Mouse (Mus musculus) kidney, adult 2 months (tissue): ENCODE data around the gene Maip1. TPM values are rescaled to one million over a fixed set of nuclear protein-coding genes. Genes with fewer than 3 reads are reported as not detected.

Experiments used
- DNase-seq: peaks from one replicate; pipeline ENCODE4 v3.0.0; 2021
- H3K27ac ChIP-seq: fragments of 200-500 bp; 2 replicates; pipeline ENCODE4 v1.5.1; 2012; ENCODE audit warnings: low read depth, low read length, control low read depth, inconsistent platforms; ENCODE audit not compliant: insufficient read depth
- H3K27me3 ChIP-seq: fragments of 200-500 bp; replicated peaks from 2 replicates; pipeline ENCODE4 v1.6.1; 2012; ENCODE audit warnings: mild to moderate bottlenecking, moderate library complexity, low read length, inconsistent platforms; ENCODE audit not compliant: control insufficient read depth, insufficient read depth
- H3K36me3 ChIP-seq: fragments of 200-500 bp; 2 replicates; pipeline ENCODE4 v1.6.1; 2012; ENCODE audit warnings: mild to moderate bottlenecking, moderate library complexity, low read length, inconsistent platforms; ENCODE audit not compliant: control insufficient read depth, insufficient read depth
- H3K4me1 ChIP-seq: fragments of 200-500 bp; 2 replicates; pipeline ENCODE4 v1.6.1; 2011; ENCODE audit warnings: low read length; ENCODE audit not compliant: control insufficient read depth, insufficient read depth
- H3K4me3 ChIP-seq: fragments of 200-500 bp; 2 replicates; pipeline ENCODE4 v1.5.1; 2011; ENCODE audit warnings: mild to moderate bottlenecking, low read depth, low read length, control low read depth; ENCODE audit not compliant: insufficient read depth
- CTCF ChIP-seq: fragments of 200-500 bp; conservative IDR thresholded peaks from 2 replicates; pipeline ENCODE4 v1.5.1; 2011; ENCODE audit warnings: low read depth, mild to moderate bottlenecking, control low read depth, low read length, moderate library complexity, mixed read lengths; ENCODE audit not compliant: insufficient read depth, insufficient read length
- POLR2A ChIP-seq: fragments of 200-500 bp; IDR thresholded peaks from one replicate; pipeline ENCODE4 v1.6.1; 2011; ENCODE audit warnings: low read depth, low read length, control low read depth
- WGBS: fragments of 180-500 bp; shearing (Covaris S2); methylation state at CpG from one replicate; pipeline ENCODE4 v1.1.7; 2018; 5-methylcytosine and 5-hydroxymethylcytosine counted together
- polyA plus RNA-seq: library from polyadenylated mRNA; depleted of rRNA; stranded (reverse); fragments of >200 nt; gene quantifications from 2 replicates; pipeline ENCODE4 v1.2.3, GENCODE M21; 2012; rRNA removed

Maip1 gene
- polyA plus RNA-seq: 6.0 and 7.3 TPM in 2 replicates

DNA sequence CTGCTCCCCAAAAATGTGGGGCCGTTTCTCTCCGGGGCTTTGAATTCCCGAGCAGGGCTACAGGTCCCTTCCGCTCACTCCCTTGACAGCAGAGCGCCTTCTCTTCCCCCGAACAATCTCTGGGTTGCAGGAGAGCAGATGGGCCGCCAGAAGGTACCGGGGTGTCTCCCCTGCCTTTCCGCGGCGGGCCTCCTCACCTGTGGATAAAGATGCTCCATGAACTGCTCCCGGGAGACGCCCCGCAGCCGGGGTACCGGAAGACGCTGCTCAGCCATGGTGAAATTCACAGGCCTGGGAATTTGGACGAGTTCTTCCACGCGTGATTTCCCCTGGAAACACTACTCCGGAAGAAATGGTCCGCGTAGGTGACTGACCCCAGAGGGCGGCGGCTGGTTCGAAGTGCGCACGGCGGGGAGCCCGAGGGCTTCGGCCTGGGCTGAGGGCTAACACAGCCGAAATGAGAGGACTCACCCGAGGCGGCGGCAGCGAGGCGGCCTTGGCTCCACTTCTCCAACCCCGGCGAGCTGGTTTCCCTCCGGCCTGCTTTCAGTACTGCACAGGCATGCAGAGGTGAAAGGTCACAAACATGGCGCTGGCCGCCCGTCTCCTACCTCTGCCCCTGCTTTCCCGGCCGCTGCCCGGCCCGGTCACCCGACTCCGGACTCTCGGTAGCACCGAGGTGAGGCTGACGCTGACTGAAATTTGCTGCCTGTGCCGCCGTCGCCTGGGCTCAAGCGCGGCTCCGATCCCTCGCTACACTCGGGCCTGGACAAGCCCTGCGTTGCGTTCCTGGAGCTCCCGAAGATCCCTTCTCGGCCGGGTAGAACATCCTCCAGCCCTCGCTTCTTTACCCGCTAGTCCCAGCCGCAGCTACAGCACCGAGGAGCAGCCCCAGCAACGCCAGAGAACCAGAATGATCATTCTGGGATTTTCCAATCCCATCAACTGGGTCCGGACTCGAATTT lies at the start of gene Maip1, which contains the start of gene Tyw5:
TSS of gene Maip1 (plus strand) at position 142 of the 965 bp plus-strand sequence.
TSS of gene Tyw5 (minus strand) at position 915 of the 965 bp plus-strand sequence.
- no peaks in the 10 kb centered on the region for H3K36me3 ChIP-seq
- H3K27ac ChIP-seq: peak within 1 kb of the TSS; percentile 94
- peaks cover 6% of the 10 kb centered on the region; the same call in 1 of the 2 replicates for H3K4me1 ChIP-seq
- WGBS: under 1% methylated on average over 72 of the region's 72 CpGs
- peak; percentile 40 for TF ChIP-seq POLR2A
- TF ChIP-seq CTCF: no peak
- DNase-seq: peak; percentile 89
- peak within 1 kb of the TSS; percentile 85 for H3K4me3 ChIP-seq
- no peaks in the 10 kb centered on the region for H3K27me3 ChIP-seq

DNA sequence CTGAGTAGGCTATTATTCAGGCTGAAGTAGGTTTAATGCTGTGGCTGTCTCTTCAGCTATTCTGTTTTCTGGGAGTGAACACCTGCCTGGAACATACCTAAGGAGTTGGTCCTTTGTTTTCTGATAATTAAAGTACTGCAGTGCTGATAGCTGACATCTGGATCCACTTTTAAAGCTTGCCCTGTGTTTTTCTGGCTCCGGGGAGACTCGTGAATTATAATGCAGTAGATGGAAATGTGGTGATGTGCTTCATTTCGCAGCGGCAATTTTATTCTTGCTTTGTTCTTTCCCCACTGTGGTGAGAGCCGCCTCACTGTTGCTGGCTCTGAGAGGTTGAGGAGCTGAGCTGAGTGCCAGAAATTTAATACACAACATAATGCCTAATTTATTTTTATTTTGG lies 47.6 kb upstream of the Maip1 start:
- H3K4me3 ChIP-seq: no peak overlapping the region
- H3K36me3 ChIP-seq: no peaks in the 10 kb centered on the region
- H3K27ac ChIP-seq: no peak overlapping the region
- WGBS: 89% methylated on average over 5 of the region's 5 CpGs
- H3K4me1 ChIP-seq: no peaks in the 10 kb centered on the region
- no peak for TF ChIP-seq POLR2A
- TF ChIP-seq CTCF: no peak
- DNase-seq: no peak
- no peaks in the 10 kb centered on the region for H3K27me3 ChIP-seq

DNA sequence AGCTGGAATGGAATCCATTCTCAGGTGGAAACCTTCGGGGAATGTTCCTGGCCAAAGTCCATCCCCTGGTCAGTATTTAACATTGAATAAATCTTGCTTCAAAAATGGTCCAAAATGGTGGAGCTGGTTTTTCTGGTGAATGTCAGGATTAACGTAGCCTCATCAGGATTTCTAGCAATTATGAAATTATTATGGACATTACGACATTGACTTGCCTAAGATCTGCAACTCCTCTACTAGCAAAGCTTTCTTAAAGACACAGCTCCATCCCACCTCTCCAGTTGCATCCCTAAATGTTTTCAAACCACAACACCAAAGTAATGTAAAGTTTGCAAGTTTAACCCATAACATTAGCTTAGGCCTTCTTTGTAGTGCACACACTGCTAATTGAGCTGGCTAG lies 38.7 kb upstream of the Maip1 start:
- Histone ChIP-seq H3K27me3 (no peaks in the 10 kb centered on the region), H3K36me3 (no peaks in the 10 kb centered on the region), H3K27ac (no peak overlapping the region), H3K4me3 (no peak overlapping the region), H3K4me1 (no peaks in the 10 kb centered on the region)
- no peak for TF ChIP-seq CTCF
- no peak for TF ChIP-seq POLR2A
- 85% methylated on average over 3 of the region's 3 CpGs for WGBS
- DNase-seq: no peak

DNA sequence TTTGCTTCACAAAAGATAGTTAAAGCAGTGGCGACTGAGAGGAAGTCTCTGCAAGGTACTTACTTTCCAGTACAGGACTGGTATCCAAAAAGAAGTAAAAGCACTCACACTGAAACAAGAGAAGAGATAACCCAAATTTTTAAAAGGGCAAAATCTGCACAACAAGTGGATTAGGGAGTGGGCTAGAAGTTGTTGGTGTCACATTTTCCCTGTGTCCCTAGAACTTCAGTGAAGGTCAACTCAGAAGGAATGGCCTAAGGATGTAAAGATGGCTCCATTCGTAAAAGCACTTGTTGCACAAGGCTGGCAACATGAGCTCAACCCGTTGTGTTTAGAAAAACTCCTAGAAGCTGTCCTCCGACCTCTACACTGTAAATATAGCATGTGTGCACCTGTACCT lies 37.0 kb upstream of the Maip1 start:
- 81% methylated on average over 4 of the region's 4 CpGs for WGBS
- no peak for DNase-seq
- TF ChIP-seq CTCF (no peak), POLR2A (no peak)
- Histone ChIP-seq H3K27ac (no peak overlapping the region), H3K4me3 (no peak overlapping the region), H3K27me3 (no peaks in the 10 kb centered on the region), H3K36me3 (no peaks in the 10 kb centered on the region), H3K4me1 (no peaks in the 10 kb centered on the region)

DNA sequence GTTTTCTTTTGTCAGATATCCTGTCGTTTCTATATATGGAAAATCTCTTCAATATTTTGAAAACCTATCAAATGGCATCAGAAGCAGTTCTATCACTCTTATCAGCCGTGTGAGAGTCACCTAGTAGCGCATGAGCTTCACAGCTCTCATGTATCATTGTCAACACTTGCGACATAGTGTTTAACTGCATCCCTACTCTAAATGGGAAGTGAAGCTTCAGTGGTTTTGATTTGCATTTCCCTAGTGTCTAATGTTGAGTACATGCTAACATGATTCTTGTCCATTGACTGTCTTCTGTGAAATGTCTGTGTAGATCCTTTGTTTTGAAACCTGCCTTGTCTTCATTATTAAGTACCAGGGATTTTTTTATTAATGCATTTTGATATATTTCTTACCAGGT lies 35.7 kb upstream of the Maip1 start:
- WGBS: 77% methylated on average over 4 of the region's 4 CpGs
- TF ChIP-seq POLR2A: no peak
- no peaks in the 10 kb centered on the region for H3K4me1 ChIP-seq

DNA sequence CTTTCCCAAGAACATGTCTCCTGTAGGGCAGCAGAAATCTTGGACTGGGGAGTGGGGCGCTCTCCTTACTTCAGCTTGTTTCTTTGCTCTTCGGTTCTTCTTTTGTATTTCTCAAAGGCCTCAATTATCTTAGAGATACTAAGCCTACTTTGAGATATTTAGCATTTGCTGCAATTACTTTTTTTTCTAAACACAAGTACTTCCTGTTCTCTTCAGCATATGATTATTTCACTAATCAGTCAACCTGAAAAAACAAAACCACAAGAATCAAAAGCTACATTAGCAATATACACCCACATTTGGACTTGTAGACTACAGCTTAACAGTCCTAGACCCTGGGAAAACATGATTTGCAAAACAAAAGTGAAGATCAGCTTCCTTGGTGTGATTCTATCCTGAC lies 30.9 kb upstream of the Maip1 start:
- WGBS: 97% methylated on average over 2 of the region's 2 CpGs

More for the DNA sequence above, 35.7 kb upstream of the Maip1 start:
- H3K27me3 ChIP-seq: no peaks in the 10 kb centered on the region
- no peak for DNase-seq
- H3K4me3 ChIP-seq: no peak overlapping the region
- H3K36me3 ChIP-seq: no peaks in the 10 kb centered on the region
- H3K27ac ChIP-seq: no peak overlapping the region

DNA sequence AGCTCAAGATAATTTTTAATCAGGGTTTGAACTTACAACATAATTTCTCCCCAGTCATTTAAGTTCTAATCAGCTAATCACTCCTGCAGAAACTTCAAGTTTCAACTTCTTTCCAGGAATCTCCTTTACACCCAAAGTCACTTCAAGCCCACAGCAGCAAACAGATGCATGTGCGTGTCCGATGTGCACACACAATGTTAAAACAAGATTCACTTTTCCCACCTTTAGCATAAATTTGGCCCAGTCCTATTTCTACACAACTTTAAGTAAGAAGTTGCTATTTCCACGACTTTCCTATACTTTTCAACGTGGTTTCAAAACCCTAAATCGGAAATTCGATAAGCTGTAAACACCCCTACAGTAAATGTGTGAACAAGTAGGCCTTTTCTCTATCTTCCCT lies 29.3 kb upstream of the Maip1 start:
- TF ChIP-seq CTCF (no peak), POLR2A (no peak)
- Histone ChIP-seq H3K36me3 (no peaks in the 10 kb centered on the region), H3K4me1 (peaks cover 7% of the 10 kb centered on the region; the same call in 1 of the 2 replicates), H3K4me3 (no peak overlapping the region), H3K27me3 (no peaks in the 10 kb centered on the region), H3K27ac (no peak overlapping the region)
- WGBS: 65% methylated on average over 6 of the region's 6 CpGs
- no peak for DNase-seq

More for the DNA sequence above, 30.9 kb upstream of the Maip1 start:
- TF ChIP-seq CTCF: no peak
- TF ChIP-seq POLR2A: no peak
- Histone ChIP-seq H3K4me1 (peaks cover 7% of the 10 kb centered on the region; the same call in 1 of the 2 replicates), H3K27ac (no peak overlapping the region), H3K27me3 (no peaks in the 10 kb centered on the region), H3K36me3 (no peaks in the 10 kb centered on the region), H3K4me3 (no peak overlapping the region)
- DNase-seq: no peak
